Mouse (Mus musculus): ENCODE data around the gene Limch1. TPM values are rescaled to one million over a fixed set of nuclear protein-coding genes. Genes with fewer than 3 reads are reported as not detected.

Limch1 gene
- polyA plus RNA-seq, 1 experiment from 2014 or later, result 28.3 TPM

Small RNAs within 50 kb of the gene (microRNA-seq; reads per million reads assigned to microRNA genes)
- gene Gm23841, result not detected

Other genes with a start within 250 kb of the Limch1 start
- gene Apbb2, start 127.0 kb upstream of the Limch1 start, polyA plus RNA-seq (2016; fragmentation: Nextera tagmentation; extraction: Ambion mirVana), result 22.9 and 28.2 TPM in 2 replicates
- 202 and 227 TPM in 2 replicates for gene Uchl1, start 69.7 kb upstream of the Limch1 start, polyA plus RNA-seq (2016; fragmentation: Nextera tagmentation; extraction: Ambion mirVana)